Mouse (Mus musculus) megakaryocyte-erythroid progenitor cell, adult 5-6 weeks (primary cell): ENCODE results near the gene Speer4f1. TPM values are rescaled to one million over a fixed set of nuclear protein-coding genes. Genes with fewer than 3 reads are reported as not detected.

Source experiments
- total RNA-seq, 2 experiments: library from RNA; stranded (forward) in 1 of 2; stranded (reverse) in 1 of 2; fragments of 200-1000, 215-1000 nt in 1 of 2; fragments of >200 nt in 1 of 2; fragmentation: Nextera tagmentation in 1 of 2; gene quantifications; 2 replicates each; pipeline ENCODE4 v1.2.3; 2014 to 2017

Speer4f1 gene
- total RNA-seq, 2 experiments from 2014 or later = not detected

Other genes starting within 250 kb of the Speer4f1 start
- gene Speer4f2, start 102.9 kb upstream of the Speer4f1 start, total RNA-seq (2014; fragmentation: Nextera tagmentation) = not detected in 2 replicates
- gene Speer4f2, start 102.9 kb upstream of the Speer4f1 start, total RNA-seq (2017) = not detected in 2 replicates
- not detected in 2 replicates for gene Sema3c, start 98.2 kb downstream of the Speer4f1 start, total RNA-seq (2014; fragmentation: Nextera tagmentation)
- not detected in 2 replicates for gene Sema3c, start 98.2 kb downstream of the Speer4f1 start, total RNA-seq (2017)